Mouse (Mus musculus) lung, embryonic 16.5 days (tissue): ENCODE results near the gene Mia2. TPM values are rescaled to one million over a fixed set of nuclear protein-coding genes. Genes with fewer than 3 reads are reported as not detected.
"Not testable (repeated sequence)": the region's sequence is repeated elsewhere in the genome, so short reads cannot be mapped to it uniquely, and the experiment has no call there.

Source experiments
- ATAC-seq: fragments of 200-750 bp; cut with Nextera tagmentation; 2 replicates; pipeline ENCODE4 v1.8.0; 2017; ENCODE audit warnings: low read depth, mild to moderate bottlenecking, moderate library complexity
- H3K27ac ChIP-seq: fragments of 300-500 bp; sonication (generic); 2 replicates; pipeline ENCODE4 v1.5.1; 2014; ENCODE audit warnings: mild to moderate bottlenecking, control low read depth, low read length
- H3K27me3 ChIP-seq: fragments of 300-500 bp; sonication (generic); 2 replicates; pipeline ENCODE4 v1.6.1; 2014; ENCODE audit warnings: low read depth, low read length, mixed read lengths; ENCODE audit not compliant: control insufficient read depth, insufficient read depth
- H3K36me3 ChIP-seq: fragments of 300-500 bp; sonication (generic); 2 replicates; pipeline ENCODE4 v1.6.1; 2014; ENCODE audit warnings: low read length; ENCODE audit not compliant: control insufficient read depth, insufficient read depth
- H3K4me1 ChIP-seq: fragments of 300-500 bp; sonication (generic); replicated peaks from 2 replicates; pipeline ENCODE4 v1.6.1; 2014; ENCODE audit warnings: low read length, mixed read lengths; ENCODE audit not compliant: control insufficient read depth, insufficient read depth
- H3K4me2 ChIP-seq: fragments of 300-500 bp; sonication (generic); 2 replicates; pipeline ENCODE4 v1.6.1; 2014; ENCODE audit warnings: low read depth, low read length, control low read depth
- H3K4me3 ChIP-seq: fragments of 300-500 bp; sonication (generic); 2 replicates; pipeline ENCODE4 v1.5.1; 2014; ENCODE audit warnings: mild to moderate bottlenecking, low read length, control low read depth
- H3K9ac ChIP-seq: fragments of 300-500 bp; sonication (generic); 2 replicates; pipeline ENCODE4 v1.6.1; 2014; ENCODE audit warnings: low read length, control low read depth
- H3K9me3 ChIP-seq: fragments of 300-500 bp; sonication (generic); 2 replicates; pipeline ENCODE4 v1.6.1; 2016; ENCODE audit warnings: low read length; ENCODE audit not compliant: control insufficient read depth
- WGBS: fragments of 180-500 bp; shearing (Covaris S2); extraction: QIAGEN DNeasy Blood & Tissue Kit; methylation state at CpG from one replicate; pipeline ENCODE4 v1.1.7; 2014; 5-methylcytosine and 5-hydroxymethylcytosine counted together
- microRNA-seq: library from miRNA; unstranded; fragments of <30 nt; microRNA quantifications from one replicate; pipeline ENCODE4, GENCODE M21; 2016
- polyA plus RNA-seq: library from polyadenylated mRNA; unstranded; fragments of >200 nt; fragmentation: Nextera tagmentation; extraction: Ambion mirVana; gene quantifications from 2 replicates; pipeline ENCODE4 v1.2.1, GENCODE M21; 2015

Mia2 gene
- polyA plus RNA-seq, 1 experiment from 2014 or later, result 55.8 TPM

- H3K27ac ChIP-seq, result peak within 1 kb of the TSS; percentile 94
- peak within 1 kb of the TSS; percentile 86 for H3K9ac ChIP-seq
- under 1% methylated on average over 96 of the region's 109 CpGs for WGBS
- H3K4me2 ChIP-seq, result peak within 1 kb of the TSS; percentile 84
- no peaks in the 10 kb centered on the region for H3K36me3 ChIP-seq
- peaks cover 8% of the 10 kb centered on the region for H3K4me1 ChIP-seq
- peak within 1 kb of the TSS; percentile 97 for H3K4me3 ChIP-seq
- H3K27me3 ChIP-seq, result no peaks in the 10 kb centered on the region
- no peaks in the 10 kb centered on the region for H3K9me3 ChIP-seq
- peak; percentile 99 for ATAC-seq
These were observed 124.0 kb downstream of the Mia2 start, which contains the start of gene Fbxo33 for GRCm38 (mm10) chr12:59219325-59220225. Gene Fbxo33, minus strand, starts transcription at chr12:59219725.

- Histone ChIP-seq H3K27ac (no peak overlapping the region), H3K4me3 (no peak overlapping the region), H3K9me3 (no peaks in the 10 kb centered on the region), H3K4me1 (no peaks in the 10 kb centered on the region), H3K36me3 (no peaks in the 10 kb centered on the region), H3K4me2 (no peak overlapping the region), H3K27me3 (no peaks in the 10 kb centered on the region), H3K9ac (no peak overlapping the region)
- no peak for ATAC-seq
- 84% methylated on average over 5 of the region's 5 CpGs for WGBS
These were observed 132.8 kb downstream of the Mia2 start for GRCm38 (mm10) chr12:59228401-59228800.

GRCm38 (mm10) chr12:59238434-59238833 is 142.8 kb downstream of the Mia2 start:
- H3K4me3 ChIP-seq, result no peak overlapping the region
- H3K4me1 ChIP-seq, result no peaks in the 10 kb centered on the region
- H3K4me2 ChIP-seq, result no peak overlapping the region
- H3K27me3 ChIP-seq, result no peaks in the 10 kb centered on the region
- H3K36me3 ChIP-seq, result no peaks in the 10 kb centered on the region
- no peak overlapping the region for H3K27ac ChIP-seq
- no peak for ATAC-seq
- H3K9ac ChIP-seq, result no peak overlapping the region
- no peaks in the 10 kb centered on the region for H3K9me3 ChIP-seq
- WGBS, result 84% methylated on average over 5 of the region's 5 CpGs

GRCm38 (mm10) chr12:59241031-59241430 is 145.4 kb downstream of the Mia2 start:
- not testable (repeated sequence) for H3K4me2 ChIP-seq, H3K27ac ChIP-seq, H3K36me3 ChIP-seq, H3K4me3 ChIP-seq, H3K27me3 ChIP-seq, H3K9me3 ChIP-seq, ATAC-seq, H3K9ac ChIP-seq, H3K4me1 ChIP-seq
- WGBS, result 84% methylated on average over 8 of the region's 8 CpGs

Small RNA genes within 50 kb of the gene (microRNA-seq; reads per million reads assigned to microRNA genes)
- not detected for gene Gm27284

Other genes starting within 250 kb of the Mia2 start
- 64.2 and 69.3 TPM in 2 replicates for gene Sec23a, start 83.8 kb upstream of the Mia2 start, polyA plus RNA-seq
- 26.3 and 30.1 TPM in 2 replicates for gene Gemin2, start 82.4 kb upstream of the Mia2 start, polyA plus RNA-seq
- gene Trappc6b, start 34.3 kb upstream of the Mia2 start, polyA plus RNA-seq, result 97.0 and 98.2 TPM in 2 replicates
- 76.7 and 87.0 TPM in 2 replicates for gene Pnn, start 28.9 kb upstream of the Mia2 start, polyA plus RNA-seq
- 3.5 and 3.9 TPM in 2 replicates for gene Fbxo33, start 123.9 kb downstream of the Mia2 start, polyA plus RNA-seq